Mouse (Mus musculus) embryo, embryonic 9.5 days (tissue): ENCODE results near the gene Mgll.
A peak's percentile ranks its signal among the peaks of the same experiment; 100 is the strongest.

Source experiments
- DNase-seq: peaks from one replicate; pipeline ENCODE4 v3.0.0-alpha.2; 2017; ENCODE audit errors: extremely low spot score

The Mgll gene

GRCm38 (mm10) chr6:88770981-88771380 is 46.8 kb downstream of the Mgll start:
- no peak for DNase-seq

GRCm38 (mm10) chr6:88772041-88772440 is 47.8 kb downstream of the Mgll start:
- DNase-seq = no peak

GRCm38 (mm10) chr6:88774055-88774454 is 49.8 kb downstream of the Mgll start:
- DNase-seq = no peak

- no peak for DNase-seq
Observed at GRCm38 (mm10) chr6:88775267-88775666, 51.1 kb downstream of the Mgll start.

GRCm38 (mm10) chr6:88776336-88776923 is 52.2 kb downstream of the Mgll start:
- no peak for DNase-seq

- no peak for DNase-seq
Observed at GRCm38 (mm10) chr6:88776964-88777363, 52.8 kb downstream of the Mgll start.

- no peak for DNase-seq
Observed at GRCm38 (mm10) chr6:88778047-88778688, 54.0 kb downstream of the Mgll start.

- no peak for DNase-seq
Observed at GRCm38 (mm10) chr6:88779755-88780154, 55.5 kb downstream of the Mgll start.

GRCm38 (mm10) chr6:88781919-88782318 is 57.7 kb downstream of the Mgll start:
- DNase-seq = no peak

GRCm38 (mm10) chr6:88782981-88783397 is 58.8 kb downstream of the Mgll start:
- DNase-seq = no peak

- DNase-seq = no peak
Observed at GRCm38 (mm10) chr6:88784691-88785173, 60.5 kb downstream of the Mgll start.

- DNase-seq = no peak
Observed at GRCm38 (mm10) chr6:88785331-88785730, 61.1 kb downstream of the Mgll start.

- DNase-seq = no peak
Observed at GRCm38 (mm10) chr6:88785781-88786542, 61.8 kb downstream of the Mgll start.

- DNase-seq = no peak
Observed at GRCm38 (mm10) chr6:88786732-88787445, 62.7 kb downstream of the Mgll start.

- no peak for DNase-seq
Observed at GRCm38 (mm10) chr6:88787496-88787895, 63.3 kb downstream of the Mgll start.

- DNase-seq = no peak
Observed at GRCm38 (mm10) chr6:88788219-88788618, 64.0 kb downstream of the Mgll start.

GRCm38 (mm10) chr6:88791299-88791698 is 67.1 kb downstream of the Mgll start:
- DNase-seq = no peak

- DNase-seq = peak; percentile 52
Observed at GRCm38 (mm10) chr6:88792147-88792691, 68.0 kb downstream of the Mgll start.

GRCm38 (mm10) chr6:88793243-88793642 is 69.0 kb downstream of the Mgll start:
- no peak for DNase-seq

- no peak for DNase-seq
Observed at GRCm38 (mm10) chr6:88793872-88794271, 69.7 kb downstream of the Mgll start.

GRCm38 (mm10) chr6:88794561-88794971 is 70.4 kb downstream of the Mgll start:
- DNase-seq = no peak

- DNase-seq = no peak
Observed at GRCm38 (mm10) chr6:88800191-88800590, 76.0 kb downstream of the Mgll start.
